Mouse (Mus musculus) CH12.LX (cell line): ENCODE measurements at regions not wholly inside any gene's neighbourhood (a gene's known extent, or its start where the extent isn't known, plus 50 kb on each side); places are given as distances from the start of the nearest gene placed in this dataset.

Source experiments
- DNase-seq: peaks from one replicate; pipeline ENCODE4 v3.0.0-alpha.2; 2013; ENCODE audit errors: extremely low read depth
- H3K27ac ChIP-seq: 2 replicates; pipeline ENCODE4 v1.5.1; 2012; ENCODE audit warnings: low read depth, mild to moderate bottlenecking, control low read depth, moderate library complexity; ENCODE audit not compliant: insufficient read depth
- H3K27me3 ChIP-seq: replicated peaks from 2 replicates; pipeline ENCODE3; 2012; ENCODE audit warnings: inconsistent platforms
- H3K36me3 ChIP-seq, 2 experiments: replicated peaks in 1 of 2; 2 replicates each; pipeline versions ENCODE3 to v1.6.1; 2012; ENCODE audit warnings: inconsistent platforms in 1 of 2, low read length in 1 of 2, mild to moderate bottlenecking in 1 of 2, mixed read lengths in 1 of 2, moderate library complexity in 1 of 2; ENCODE audit not compliant: control insufficient read depth in 1 of 2, insufficient read depth in 1 of 2
- H3K4me1 ChIP-seq, 2 experiments: 2 replicates each; pipeline ENCODE4 v1.6.1; 2012; ENCODE audit warnings: inconsistent platforms in 1 of 2, moderate library complexity in 1 of 2; ENCODE audit not compliant: insufficient read depth in 2 of 2, control insufficient read depth in 1 of 2
- H3K4me2 ChIP-seq: 2 replicates; pipeline ENCODE4 v1.6.1; 2012; ENCODE audit warnings: low read depth, mild to moderate bottlenecking, control low read depth; ENCODE audit not compliant: poor library complexity, insufficient read depth, severe bottlenecking
- H3K4me3 ChIP-seq, 3 experiments: fragments of 150-350 bp in 1 of 3; sonication (generic) in 1 of 3; replicated peaks in 1 of 3; 2 replicates each; pipeline versions ENCODE3 to v1.5.1; 2011 to 2012; ENCODE audit warnings: low read depth in 2 of 3, low read length in 2 of 3, mild to moderate bottlenecking in 2 of 3, moderate library complexity in 2 of 3, control low read depth in 1 of 3, improper control_type of control experiment in 1 of 3, inconsistent platforms in 1 of 3, mixed read lengths in 1 of 3; ENCODE audit not compliant: poor library complexity in 1 of 3
- H3K79me2 ChIP-seq: replicated peaks from 2 replicates; pipeline ENCODE4 v1.6.1; 2012; ENCODE audit warnings: mild to moderate bottlenecking, moderate library complexity; ENCODE audit not compliant: control insufficient read depth, poor library complexity, insufficient read depth, severe bottlenecking; ENCODE audit errors: extremely low read depth
- H3K9ac ChIP-seq: 2 replicates; pipeline ENCODE4 v1.6.1; 2012; ENCODE audit warnings: low read depth, mild to moderate bottlenecking, control low read depth, moderate library complexity; ENCODE audit not compliant: insufficient read depth
- H3K9me3 ChIP-seq: replicated peaks from 2 replicates; pipeline ENCODE3; 2012; ENCODE audit warnings: low read length, inconsistent platforms, mixed read lengths
- BHLHE40 ChIP-seq: IDR thresholded peaks from 2 replicates; pipeline ENCODE4 v1.6.1; 2011; ENCODE audit warnings: mild to moderate bottlenecking, low read depth, low read length, improper control_type of control experiment
- CHD2 ChIP-seq: IDR thresholded peaks from 2 replicates; pipeline ENCODE4 v1.6.1; 2011; ENCODE audit warnings: low read length, improper control_type of control experiment
- ELF1 ChIP-seq: IDR thresholded peaks from 2 replicates; pipeline ENCODE4 v1.6.1; 2014; ENCODE audit warnings: low read depth, mild to moderate bottlenecking, inconsistent platforms, low read length, improper control_type of control experiment
- IRF4 ChIP-seq: IDR thresholded peaks from 2 replicates; pipeline ENCODE4 v1.6.1; 2014; ENCODE audit warnings: low read depth, mild to moderate bottlenecking, inconsistent platforms, low read length, improper control_type of control experiment
- JUND ChIP-seq: conservative IDR thresholded peaks from 2 replicates; pipeline ENCODE4 v1.6.1; 2011; ENCODE audit warnings: low read depth, low read length, improper control_type of control experiment
- KAT2A ChIP-seq: IDR thresholded peaks from 2 replicates; pipeline ENCODE4 v1.6.1; 2012; ENCODE audit warnings: low read length, improper control_type of control experiment, inconsistent platforms; ENCODE audit not compliant: insufficient replicate concordance
- MAX ChIP-seq: IDR thresholded peaks from 2 replicates; pipeline ENCODE4 v1.6.1; 2011; ENCODE audit warnings: low read length, improper control_type of control experiment
- MAZ ChIP-seq: IDR thresholded peaks from 2 replicates; pipeline ENCODE4 v1.6.1; 2012; ENCODE audit warnings: low read depth, mild to moderate bottlenecking, inconsistent platforms, low read length, improper control_type of control experiment, moderate library complexity
- MYC ChIP-seq: IDR thresholded peaks from 2 replicates; pipeline ENCODE4 v1.6.1; 2011; ENCODE audit warnings: low read depth, mild to moderate bottlenecking, improper control_type of control experiment, low read length
- NRF1 ChIP-seq: IDR thresholded peaks from 2 replicates; pipeline ENCODE4 v1.6.1; 2014; ENCODE audit warnings: low read depth, mild to moderate bottlenecking, inconsistent platforms, low read length, improper control_type of control experiment, moderate library complexity
- PAX5 ChIP-seq: IDR thresholded peaks from 2 replicates; pipeline ENCODE4 v1.6.1; 2012; ENCODE audit warnings: low read length, inconsistent platforms, mixed read lengths
- POLR2A ChIP-seq: IDR thresholded peaks from 2 replicates; pipeline ENCODE4 v1.6.1; 2011; ENCODE audit warnings: low read depth, mild to moderate bottlenecking, improper control_type of control experiment, low read length
- RCOR1 ChIP-seq: conservative IDR thresholded peaks from 2 replicates; pipeline ENCODE4 v1.6.1; 2012; ENCODE audit warnings: low read depth, mild to moderate bottlenecking, inconsistent platforms, low read length, improper control_type of control experiment
- SIN3A ChIP-seq: IDR thresholded peaks from 2 replicates; pipeline ENCODE4 v1.6.1; 2012; ENCODE audit warnings: low read length, improper control_type of control experiment, inconsistent platforms
- TBP ChIP-seq: conservative IDR thresholded peaks from 2 replicates; pipeline ENCODE4 v1.6.1; 2011; ENCODE audit warnings: low read depth, low read length, improper control_type of control experiment
- UBTF ChIP-seq: IDR thresholded peaks from 2 replicates; pipeline ENCODE4 v1.6.1; 2012; ENCODE audit warnings: low read depth, mild to moderate bottlenecking, inconsistent platforms, low read length, improper control_type of control experiment, moderate library complexity
- USF1 ChIP-seq: IDR thresholded peaks from 2 replicates; pipeline ENCODE4 v1.6.1; 2014; ENCODE audit warnings: low read depth, mild to moderate bottlenecking, inconsistent platforms, low read length, improper control_type of control experiment
- USF2 ChIP-seq: conservative IDR thresholded peaks from 2 replicates; pipeline ENCODE4 v1.6.1; 2011; ENCODE audit warnings: low read depth, low read length, improper control_type of control experiment
- ZC3H11A ChIP-seq: IDR thresholded peaks from 2 replicates; pipeline ENCODE4 v1.6.1; 2012; ENCODE audit warnings: low read depth, mild to moderate bottlenecking, inconsistent platforms, low read length, improper control_type of control experiment
- ZKSCAN1 ChIP-seq: IDR thresholded peaks from 2 replicates; pipeline ENCODE4 v1.6.1; 2012; ENCODE audit warnings: low read depth, inconsistent platforms, low read length, improper control_type of control experiment, borderline replicate concordance
- ZNF384 ChIP-seq: IDR thresholded peaks from 2 replicates; pipeline ENCODE4 v1.6.1; 2012; ENCODE audit warnings: low read depth, low read length, improper control_type of control experiment, inconsistent platforms
- dilution Hi-C: fragments of 300-500 bp; cut with MboI; formaldehyde crosslinking; loops from 2 replicates; pipeline ENCODE4 v1.14.3; 2020; ENCODE audit warnings: low sequenced_read_pairs; ENCODE audit not compliant: extremely low pct_unique_long_range_greater_than_20kb, extremely low pct_ligation_motif_present
- in situ Hi-C: fragments of 300-500 bp; cut with MboI; formaldehyde crosslinking; loops from 3 replicates; pipeline ENCODE4 v1.14.3; 2019; ENCODE audit warnings: low sequenced_read_pairs, low pct_ligation_motif_present, low pct_unique_long_range_greater_than_20kb, mixed read lengths

DNA sequence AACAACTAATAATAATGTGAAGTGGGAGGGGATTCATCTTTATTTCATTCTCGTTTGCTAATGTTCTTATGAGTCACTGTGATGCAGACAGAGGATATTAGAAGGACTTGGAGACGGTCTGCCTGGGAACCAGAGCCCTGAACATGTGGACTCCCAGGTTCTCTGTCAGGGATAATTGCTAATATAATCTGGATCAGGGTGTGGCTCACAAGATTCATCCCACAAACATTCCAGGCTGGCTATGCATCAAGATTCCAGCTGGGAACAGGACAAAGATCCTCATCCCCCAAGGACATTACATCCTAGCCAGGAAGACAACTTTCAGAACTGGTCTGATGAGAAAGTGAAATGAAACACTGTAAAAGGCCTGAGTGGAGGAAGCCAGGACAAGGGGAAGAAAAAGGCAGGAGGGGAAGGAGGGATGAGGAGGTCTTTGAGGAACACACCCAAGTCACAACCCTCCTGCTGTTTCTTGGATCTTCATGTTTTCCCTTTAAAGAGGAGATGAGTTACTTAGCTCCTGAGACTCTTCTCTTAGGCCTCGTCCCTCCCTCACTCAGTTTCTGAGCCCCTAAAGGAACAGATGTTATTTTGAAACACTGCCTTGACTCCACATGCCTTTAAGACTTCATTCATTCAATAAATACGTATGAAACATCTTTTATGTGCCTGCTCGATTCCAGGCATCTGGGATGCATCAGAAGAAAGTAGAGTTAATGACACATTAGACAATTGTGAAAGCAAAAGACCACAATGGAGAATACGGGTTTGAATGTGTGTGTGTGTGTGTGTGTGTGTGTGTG, 360.9 kb downstream of the Efnb2 start:
- H3K4me2 ChIP-seq, result no peak overlapping the region
- no peaks in the 10 kb centered on the region for H3K4me1 ChIP-seq
- in situ Hi-C loops (no loop called here), dilution Hi-C loops (no loop called here)
- H3K4me3 ChIP-seq, result no peak overlapping the region
- H3K27ac ChIP-seq, result no peak overlapping the region
- DNase-seq, result no peak
- H3K9ac ChIP-seq, result no peak overlapping the region
- TF ChIP-seq POLR2A (no peak), ZKSCAN1 (no peak), MYC (no peak), KAT2A (no peak), ELF1 (no peak), CHD2 (no peak), TBP (no peak), NRF1 (no peak), RCOR1 (no peak)
- H3K9me3 ChIP-seq, result peaks cover 63% of the 10 kb centered on the region
- H3K36me3 ChIP-seq, result no peaks in the 10 kb centered on the region
- H3K27me3 ChIP-seq, result no peaks in the 10 kb centered on the region
- no peaks in the 10 kb centered on the region for H3K79me2 ChIP-seq

GRCm38 (mm10) chr8:8292577-8293247, 368.3 kb downstream of the Efnb2 start:
- DNase-seq, result no peak
- H3K9me3 ChIP-seq, result peaks cover 32% of the 10 kb centered on the region
- dilution Hi-C loops, result no loop called here
- H3K4me2 ChIP-seq, result no peak overlapping the region
- H3K36me3 ChIP-seq, result no peaks in the 10 kb centered on the region
- no peak overlapping the region for H3K9ac ChIP-seq
- no peak overlapping the region for H3K27ac ChIP-seq
- TF ChIP-seq TBP (no peak), POLR2A (no peak), MAZ (no peak), IRF4 (no peak), MYC (no peak), SIN3A (no peak), MAX (no peak), JUND (no peak), PAX5 (no peak), ZC3H11A (no peak), BHLHE40 (no peak), UBTF (no peak), RCOR1 (no peak), USF1 (no peak), USF2 (no peak), ZKSCAN1 (no peak), ZNF384 (no peak)
- H3K79me2 ChIP-seq, result no peaks in the 10 kb centered on the region
- no peaks in the 10 kb centered on the region for H3K27me3 ChIP-seq
- in situ Hi-C loops, result no loop called here
- no peak overlapping the region for H3K4me3 ChIP-seq
- no peaks in the 10 kb centered on the region for H3K4me1 ChIP-seq
